38 mouse cellular contexts compared by ENCODE assay signal in genomic region chr8:9824770-9825169, GRCm38 (mm10). TPM values are rescaled to one million over a fixed set of nuclear protein-coding genes. Genes with fewer than 3 reads are reported as not detected.
A peak's percentile ranks its signal among the peaks of the same experiment; 100 is the strongest.
DNase-seq lines count a peak whose midpoint lies in the region; ATAC-seq lines count a peak whose summit lies in the region.
"Had no signal": no experiment of that assay in that cellular context is flagged by ENCODE, and none has a peak within 500 bp of the region (broad histone marks: within the 10 kb centered on the region; RNA-seq: fewer than 3 reads in every experiment).

No protein-coding gene starts in this region.

- DNase-seq in layer of hippocampus, adult 9-11 months = peak; percentile 32
- DNase-seq in layer of hippocampus, adult 9-10 months (ENCODE audit: low spot score) = no peak
- DNase-seq in right cerebral cortex, adult 2 months (ENCODE audit: low spot score in 2 of 2) = peak; percentile 20 to 29
- DNase-seq in right cerebral cortex, postnatal 14 days = no peak
- peak; percentile 33 to 52 for DNase-seq in right cerebral cortex, postnatal 10 days (ENCODE audit: low spot score in 2 of 2)
- no peak for DNase-seq in yolk sac, embryonic 10.5 days (ENCODE audit: low spot score)
- DNase-seq: adrenal gland, postnatal 25 days; B cell, adult 2 months; cerebellum, adult 18-20 months; cerebellum, postnatal 10 days; forebrain, postnatal 0 days; gastrocnemius, adult 2 months; gastrocnemius, postnatal 36 days; heart, adult 18-20 months; heart, postnatal 36 days; kidney, postnatal 14 days; layer of hippocampus, postnatal 36 days; liver, embryonic 13.5 days; lung, adult 18-20 months; midbrain, embryonic 14.5 days; thymus, postnatal 14 days had no signal

- ATAC-seq in CD4-positive, CD25-positive, alpha-beta regulatory T cell, adult 4 months = no peak
- ATAC-seq: forebrain, postnatal 0 days; intestine, postnatal 0 days; lung, postnatal 0 days had no signal

RNA-seq across cellular contexts. Expression of gene Gm10217, which starts 39.3 kb away (rescaled TPM):
- polyA plus RNA-seq in CD4-positive, CD25-positive, alpha-beta regulatory T cell, adult 4 months (2017; shearing (Covaris generic)) = not detected
- polyA plus RNA-seq: brain, embryonic 14.5 days; embryonic facial prominence, embryonic 15.5 days; forebrain, embryonic 12.5 days; forebrain, postnatal 0 days; G1E; heart, embryonic 11.5 days; heart, embryonic 16.5 days; hindbrain, embryonic 12.5 days; intestine, postnatal 0 days; kidney, embryonic 14.5 days; limb, embryonic 10.5 days; limb, embryonic 15.5 days; liver, embryonic 13.5 days; lung, postnatal 0 days; macrophage; midbrain, embryonic 14.5 days; neural tube, embryonic 14.5 days; stomach, embryonic 15.5 days; urinary bladder, adult 2 months had no signal

RNA-seq across cellular contexts. Expression of gene Fam155a, which starts 53.8 kb away (rescaled TPM):
- not detected for polyA plus RNA-seq in CD4-positive, CD25-positive, alpha-beta regulatory T cell, adult 4 months (2017; shearing (Covaris generic))
- polyA plus RNA-seq: G1E, macrophage had no signal

Comparison
In these comparisons a context has a peak if more than half of its experiments do, and no peak if none do; other contexts are left out.
1. DNase-seq: peak in layer of hippocampus, adult 9-11 months (single experiment), right cerebral cortex, adult 2 months (2 of 2) and right cerebral cortex, postnatal 10 days (2 of 2); none in layer of hippocampus, adult 9-10 months (single experiment), right cerebral cortex, postnatal 14 days (single experiment) and yolk sac, embryonic 10.5 days (single experiment).